Comparison of ENCODE assay signal across 14 mouse cellular contexts in the genomic region with DNA sequence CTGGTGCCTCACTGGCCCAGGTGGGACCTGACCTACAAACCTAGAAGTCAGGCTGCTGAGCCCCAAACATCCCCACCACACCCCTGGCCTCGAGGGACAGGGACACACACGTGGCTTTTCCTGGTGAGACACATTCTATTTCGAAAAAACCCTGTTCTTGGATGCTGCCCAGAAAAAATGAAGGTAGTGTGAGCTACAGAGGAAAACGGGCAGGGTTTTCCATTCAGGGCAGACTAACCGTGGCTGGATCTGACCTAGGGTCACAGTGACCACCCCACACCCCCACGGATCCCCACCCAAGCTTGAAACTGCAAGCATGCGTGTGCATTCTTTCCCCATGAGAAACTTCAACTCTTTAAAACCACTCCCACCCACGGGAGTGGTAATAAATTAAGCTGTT.
DNase-seq lines count a peak whose midpoint lies in the region; ATAC-seq and TF ChIP-seq lines count a peak whose summit lies in the region.
"Had no signal": no experiment of that assay in that cellular context is flagged by ENCODE, and none has a peak within 500 bp of the region (broad histone marks: within the 10 kb centered on the region; RNA-seq: fewer than 3 reads in every experiment).

No protein-coding gene starts in this region.

- no peak for TF ChIP-seq POLR2A in thymus, adult 2 months (IDR thresholded peaks at IDR 0.05; ENCODE audit: control insufficient read depth, extremely low read depth, insufficient read depth, low read length, poor library complexity)

- ATAC-seq in kidney, embryonic 15.5 days (replicated peaks; ENCODE audit: low FRiP score) = peak; percentile 42; the same call in 1 of the 2 replicates
- ATAC-seq in stomach, postnatal 0 days (ENCODE audit: low FRiP score, low TSS enrichment) = no peak
- ATAC-seq: midbrain, embryonic 13.5 days had no signal

- H3K27me3 ChIP-seq in kidney, embryonic 15.5 days = no peaks in the 10 kb centered on the region
- no peaks in the 10 kb centered on the region for H3K27me3 ChIP-seq in stomach, postnatal 0 days (ENCODE audit: control insufficient read depth, insufficient read depth, low read length)
- H3K27me3 ChIP-seq in thymus, adult 2 months (ENCODE audit: control insufficient read depth, insufficient read depth, low read length) = no peaks in the 10 kb centered on the region
- H3K27me3 ChIP-seq: hindbrain, embryonic 13.5 days had no signal

- H3K9me3 ChIP-seq in kidney, embryonic 15.5 days (replicated peaks) = no peaks in the 10 kb centered on the region
- H3K9me3 ChIP-seq in stomach, postnatal 0 days (ENCODE audit: control insufficient read depth, low read length) = no peaks in the 10 kb centered on the region
- H3K9me3 ChIP-seq: hindbrain, embryonic 13.5 days; midbrain, embryonic 13.5 days had no signal

- H3K9ac ChIP-seq in kidney, embryonic 15.5 days = peak overlapping the region; percentile 22; the same call in 1 of the 2 replicates
- H3K9ac ChIP-seq in stomach, postnatal 0 days (ENCODE audit: low read length) = no peak overlapping the region
- H3K9ac ChIP-seq: hindbrain, embryonic 13.5 days; midbrain, embryonic 13.5 days had no signal

- no peak overlapping the region for H3K4me3 ChIP-seq in kidney, embryonic 15.5 days (replicated peaks)
- H3K4me3 ChIP-seq in stomach, postnatal 0 days (ENCODE audit: low read depth, low read length) = no peak overlapping the region
- no peak overlapping the region for H3K4me3 ChIP-seq in thymus, adult 2 months (ENCODE audit: control insufficient read depth, insufficient read depth, low read length)
- H3K4me3 ChIP-seq: hindbrain, embryonic 13.5 days; left cerebral cortex, adult 2 months; midbrain, embryonic 13.5 days had no signal

- DNase-seq in adrenal gland, postnatal 36 days = peak; percentile 24 to 43
- DNase-seq in adrenal gland, adult 18-20 months (ENCODE audit: low spot score in 2 of 2) = no peak
- DNase-seq in kidney, adult 9 months = no peak
- DNase-seq in urinary bladder, postnatal 14 days (ENCODE audit: low spot score) = peak; percentile 64
- no peak for DNase-seq in urinary bladder, postnatal 10 days (ENCODE audit: low spot score)
- no peak for DNase-seq in stomach, postnatal 0 days (ENCODE audit: low spot score)
- no peak for DNase-seq in thymus, adult 2 months
- DNase-seq: cerebellum, adult 11-12 months; lung, postnatal 36 days had no signal

- H3K36me3 ChIP-seq in kidney, embryonic 15.5 days = no peaks in the 10 kb centered on the region
- no peaks in the 10 kb centered on the region for H3K36me3 ChIP-seq in stomach, postnatal 0 days (ENCODE audit: control insufficient read depth, insufficient read depth, low read length)
- H3K36me3 ChIP-seq in thymus, adult 2 months (ENCODE audit: control insufficient read depth, insufficient read depth, low read length) = no peaks in the 10 kb centered on the region
- H3K36me3 ChIP-seq: hindbrain, embryonic 13.5 days; midbrain, embryonic 13.5 days had no signal

- TF ChIP-seq EP300 in stomach, postnatal 0 days (optimal IDR thresholded peaks at IDR 0.05) = no peak

- WGBS in kidney, embryonic 15.5 days = 9% methylated on average over 8 of the region's 8 CpGs
- WGBS in stomach, postnatal 0 days = 24% methylated on average over 8 of the region's 8 CpGs
- WGBS in thymus, adult 2 months = 55% methylated on average over 8 of the region's 8 CpGs

- no peak for TF ChIP-seq CTCF in stomach, postnatal 0 days (IDR thresholded peaks at IDR 0.05; ENCODE audit: low read depth)
- no peak for TF ChIP-seq CTCF in thymus, adult 2 months (IDR thresholded peaks at IDR 0.05; ENCODE audit: borderline replicate concordance, control insufficient read depth, extremely low read depth, insufficient read depth, low read length, poor library complexity)

- peak overlapping the region; percentile 8; the same call in 1 of the 2 replicates for H3K4me2 ChIP-seq in kidney, embryonic 15.5 days
- no peak overlapping the region for H3K4me2 ChIP-seq in stomach, postnatal 0 days (replicated peaks; ENCODE audit: low read depth)
- H3K4me2 ChIP-seq: hindbrain, embryonic 13.5 days; liver, embryonic 11.5 days; midbrain, embryonic 13.5 days had no signal

- H3K27ac ChIP-seq in kidney, embryonic 15.5 days = peak overlapping the region; percentile 70
- peak overlapping the region; percentile 61; the same call in 1 of the 2 replicates for H3K27ac ChIP-seq in stomach, postnatal 0 days (replicated peaks)
- no peak overlapping the region for H3K27ac ChIP-seq in thymus, adult 2 months (ENCODE audit: control insufficient read depth, insufficient read depth, low read length)
- H3K27ac ChIP-seq: hindbrain, embryonic 13.5 days; left cerebral cortex, adult 2 months; midbrain, embryonic 13.5 days had no signal

- peaks cover 17% of the 10 kb centered on the region for H3K4me1 ChIP-seq in kidney, embryonic 15.5 days
- no peaks in the 10 kb centered on the region; the same call in 1 of the 2 replicates for H3K4me1 ChIP-seq in stomach, postnatal 0 days (replicated peaks; ENCODE audit: control insufficient read depth, insufficient read depth)
- H3K4me1 ChIP-seq in thymus, adult 2 months (replicated peaks; ENCODE audit: control insufficient read depth, insufficient read depth, low read length) = peaks cover 22% of the 10 kb centered on the region

Comparison
In these comparisons a context has a peak if more than half of its experiments do, and no peak if none do; other contexts are left out.
1. DNase-seq: peak in adrenal gland, postnatal 36 days (2 of 2) and urinary bladder, postnatal 14 days (single experiment); none in adrenal gland, adult 18-20 months (0 of 2), kidney, adult 9 months (single experiment), urinary bladder, postnatal 10 days (single experiment), stomach, postnatal 0 days (single experiment) and thymus, adult 2 months (single experiment).